Mouse (Mus musculus): ENCODE measurements around the gene Ang. TPM values are rescaled to one million over a fixed set of nuclear protein-coding genes. Genes with fewer than 3 reads are reported as not detected.

Gene Ang
- total RNA-seq, 2 experiments from 2014 or later, result 2.2 to 3.3 TPM

- DNase-seq, result no peak
These were observed 38.6 kb downstream of the Ang start for GRCm38 (mm10) chr14:51129624-51129975.

DNA sequence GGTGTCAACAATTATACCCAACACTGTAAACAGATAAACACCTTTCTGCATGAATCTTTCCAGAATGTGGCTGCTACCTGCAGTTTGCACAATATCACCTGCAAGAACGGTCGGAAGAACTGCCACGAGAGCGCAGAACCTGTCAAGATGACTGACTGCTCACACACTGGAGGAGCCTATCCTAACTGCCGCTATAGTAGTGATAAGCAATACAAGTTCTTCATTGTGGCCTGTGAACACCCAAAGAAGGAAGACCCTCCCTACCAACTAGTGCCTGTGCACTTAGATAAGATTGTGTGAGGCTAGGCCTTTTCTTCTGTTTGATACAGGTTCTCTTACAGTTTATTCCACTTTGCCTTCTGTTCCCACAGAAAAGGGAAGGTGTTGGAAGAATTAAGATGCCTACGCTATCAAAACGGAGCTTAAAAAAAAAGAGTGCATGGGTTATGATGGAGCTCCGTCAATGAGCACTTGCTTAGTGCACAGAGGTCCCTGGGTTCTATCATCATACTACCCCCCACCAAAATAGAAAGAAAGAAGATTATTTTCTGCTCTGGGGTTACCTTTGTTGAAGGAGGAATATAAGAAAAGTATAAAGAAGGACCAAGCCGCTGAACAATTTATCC is 39.5 kb downstream of the Ang start:
- DNase-seq, result no peak

- no peak for DNase-seq
These were observed 40.3 kb downstream of the Ang start for GRCm38 (mm10) chr14:51131086-51131815.

GRCm38 (mm10) chr14:51132372-51132771 is 41.4 kb downstream of the Ang start:
- no peak for DNase-seq

GRCm38 (mm10) chr14:51140342-51140741 is 49.4 kb downstream of the Ang start:
- DNase-seq, result no peak

GRCm38 (mm10) chr14:51142119-51142518 is 51.2 kb downstream of the Ang start:
- DNase-seq, result no peak

GRCm38 (mm10) chr14:51142568-51142967 is 51.6 kb downstream of the Ang start:
- DNase-seq, result no peak

- DNase-seq, result no peak
These were observed 52.3 kb downstream of the Ang start for GRCm38 (mm10) chr14:51143287-51143686.

DNA sequence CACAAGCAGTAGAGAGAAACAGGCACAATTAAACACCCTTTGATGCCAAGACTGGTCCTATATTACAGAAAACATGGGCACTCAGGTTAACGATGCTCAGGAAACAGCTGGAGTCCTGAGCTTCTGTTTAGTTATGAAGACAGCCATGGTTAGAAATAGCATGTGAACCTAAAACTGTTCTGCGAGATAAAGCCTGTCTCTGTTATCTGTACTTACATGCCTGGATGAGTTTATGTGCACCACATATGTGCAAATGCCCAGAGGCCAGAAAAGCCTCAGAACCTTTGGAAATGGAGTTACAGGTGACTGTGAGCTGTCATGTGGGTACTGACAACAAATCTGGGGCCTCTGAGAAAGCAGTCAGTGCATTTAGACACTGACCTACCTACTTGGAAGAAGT is 53.0 kb downstream of the Ang start:
- DNase-seq, result no peak

DNA sequence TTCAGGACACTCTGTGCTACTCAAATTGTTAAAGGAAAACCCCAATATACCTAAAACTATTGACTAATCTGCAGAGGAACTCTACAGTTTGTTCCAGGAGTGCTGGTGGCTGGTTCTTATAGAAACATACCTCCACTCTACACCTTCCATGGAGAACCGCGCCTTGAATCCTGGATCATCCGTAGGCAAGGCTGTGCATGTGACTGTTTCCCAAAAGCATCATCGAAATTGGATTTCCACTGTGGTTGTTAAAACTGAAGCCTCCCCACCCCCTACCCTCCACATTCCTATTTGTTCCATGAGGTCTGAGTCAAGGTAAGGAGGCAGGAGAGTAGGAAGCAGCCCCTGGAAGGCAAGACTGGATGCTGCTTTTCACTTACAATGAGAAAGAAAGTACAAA is 53.5 kb downstream of the Ang start:
- no peak for DNase-seq

DNA sequence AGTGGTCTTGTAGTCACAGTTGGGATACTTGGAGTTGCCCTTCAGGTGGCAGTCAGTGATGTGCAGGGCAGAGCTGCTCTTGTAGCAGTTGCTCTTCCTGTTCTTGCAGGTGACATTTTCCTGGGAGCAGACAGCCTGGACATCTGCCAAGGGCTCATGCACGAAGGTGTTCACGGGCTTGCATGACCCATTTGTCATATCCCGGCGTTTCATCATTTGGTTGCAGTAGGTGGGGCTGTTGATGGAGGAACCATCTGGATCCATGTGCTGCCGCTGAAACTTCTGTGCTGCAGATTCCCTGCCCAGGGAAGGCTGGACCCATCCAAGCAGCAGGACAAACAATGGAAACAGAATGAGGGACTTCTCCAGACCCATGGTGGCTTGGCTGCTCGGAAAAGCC is 54.6 kb downstream of the Ang start:
- no peak for DNase-seq

DNA sequence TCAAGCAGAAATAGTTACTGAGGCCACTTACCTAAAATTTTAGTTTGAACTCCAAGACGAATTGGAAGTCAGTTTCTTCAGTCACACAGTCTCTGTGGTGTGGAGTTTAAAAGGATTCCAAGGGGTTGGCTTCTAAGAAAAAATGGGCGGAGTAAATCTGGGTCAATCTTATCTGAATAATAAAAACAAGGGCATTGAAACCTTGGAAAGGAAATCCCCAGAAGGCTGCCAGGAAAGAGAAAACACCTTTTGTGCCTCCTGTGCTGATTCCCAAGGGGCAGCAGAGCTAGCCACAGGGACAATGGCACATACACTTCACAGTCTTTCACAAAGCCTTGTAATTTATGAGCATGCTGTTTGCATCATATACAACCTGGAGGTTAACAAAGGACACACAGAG is 55.7 kb downstream of the Ang start, which contains the start of gene Rnase1:
Gene Rnase1, minus strand, starts transcription at position 101 of the 400 bp plus-strand sequence.
- no peak for DNase-seq

DNA sequence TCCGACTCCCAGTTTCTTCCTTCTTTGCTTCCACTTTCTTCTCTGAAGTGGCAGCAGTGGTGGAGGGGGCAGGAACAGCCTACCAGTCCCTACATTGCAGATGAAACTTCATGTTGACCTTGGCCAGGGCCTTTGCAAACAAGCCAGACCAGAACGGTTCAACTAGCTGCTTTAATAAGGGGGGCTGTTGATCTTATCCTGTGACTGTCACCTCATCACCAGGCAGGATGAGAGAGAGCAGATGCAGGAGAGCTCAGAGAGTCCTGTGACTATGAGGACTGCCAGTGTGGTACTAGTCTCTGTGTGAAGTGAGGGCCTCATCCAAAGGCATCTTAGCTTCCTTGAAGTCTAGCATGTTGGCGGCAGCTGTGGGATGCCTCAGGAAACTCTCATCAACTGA is 57.1 kb downstream of the Ang start:
- no peak for DNase-seq

DNA sequence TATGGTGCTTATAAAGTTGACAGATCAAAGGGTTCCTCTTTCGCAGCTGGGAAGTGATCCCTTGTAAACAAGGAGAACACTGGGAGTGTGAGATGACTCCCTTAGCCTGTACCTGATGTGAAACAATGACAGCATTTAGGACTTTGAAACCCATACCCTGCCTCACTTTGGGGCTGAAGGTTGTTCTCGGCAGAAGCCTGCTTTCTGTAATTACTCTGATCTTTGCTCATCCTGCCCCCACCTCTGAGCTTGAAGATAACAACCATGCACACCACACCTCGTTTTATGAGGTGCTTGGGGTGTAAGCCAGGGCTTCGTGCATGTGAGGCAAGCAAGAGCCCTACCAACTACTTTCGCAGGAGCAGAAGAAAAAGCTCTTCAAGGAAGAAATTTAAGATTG is 58.2 kb downstream of the Ang start:
- no peak for DNase-seq

DNA sequence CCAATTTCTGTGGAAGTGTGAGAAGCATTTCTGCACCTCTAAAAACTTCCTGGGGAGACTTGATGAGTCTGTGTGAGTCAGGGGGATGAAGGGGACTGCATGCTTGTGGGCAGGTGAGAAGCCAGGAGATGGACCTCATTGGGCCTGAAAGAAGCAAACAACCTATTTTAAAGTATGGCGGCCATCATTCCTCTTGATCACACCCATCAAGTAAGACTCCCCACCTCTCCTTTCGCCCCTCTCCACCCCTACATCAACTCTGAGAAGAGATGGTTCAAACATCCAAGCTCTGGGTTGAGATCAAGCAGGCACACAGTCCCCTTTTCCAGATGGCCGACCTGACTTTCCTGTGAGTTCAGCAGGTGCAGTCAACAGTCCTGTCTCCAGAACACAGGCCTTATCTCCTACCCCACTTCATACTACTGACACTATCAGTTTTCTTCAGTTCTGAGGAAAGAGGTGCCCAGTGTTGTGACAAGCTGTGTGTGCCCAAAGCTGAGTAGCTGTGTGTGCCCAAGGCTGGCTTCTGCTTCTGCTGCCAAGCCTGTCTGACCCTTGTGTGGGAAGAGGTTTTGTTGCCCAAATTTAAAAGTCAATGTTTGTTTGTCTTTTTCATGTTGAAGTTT is 59.4 kb downstream of the Ang start:
- DNase-seq, result no peak

Other genes starting within 250 kb of the Ang start
- 10 to 100 TPM in 1 of 2 experiments, 1 to 10 TPM in 1; 9.3 to 12.3 TPM for gene Tep1, start 220.6 kb upstream of the Ang start, total RNA-seq (2021)
- gene Klhl33, start 193.6 kb upstream of the Ang start, total RNA-seq (2021), result 1 to 10 TPM in 1 of 2 experiments, under 1 TPM in 1; 0.86 to 1.1 TPM
- gene Osgep, start 166.3 kb upstream of the Ang start, total RNA-seq (2021), result 10 to 100 TPM; 64.2 to 65.8 TPM
- gene Apex1, start 166.2 kb upstream of the Ang start, total RNA-seq (2021), result 10 to 100 TPM; 49.5 to 52.9 TPM
- gene Pip4p1, start 160.3 kb upstream of the Ang start, total RNA-seq (2021), result 10 to 100 TPM; 25.7 to 27.2 TPM
- 10 to 100 TPM; 11.1 to 13.9 TPM for gene Pnp, start 160.1 kb upstream of the Ang start, total RNA-seq (2021)
- 10 to 100 TPM; 11.1 to 15.0 TPM for gene Gm49342, start 146.6 kb upstream of the Ang start, total RNA-seq (2021)
- 1 to 10 TPM in 1 of 2 experiments, under 1 TPM in 1; 0.81 to 1.2 TPM for gene Pnp2, start 135.2 kb upstream of the Ang start, total RNA-seq (2021)
- under 1 TPM in 1 of 2 experiments, not detected in 1; 0.17 TPM for gene Rnase10, start 83.4 kb upstream of the Ang start, total RNA-seq (2021)
- not detected for gene Rnase9, start 49.3 kb upstream of the Ang start, total RNA-seq (2021)
- not detected for gene Rnase11, start 41.0 kb upstream of the Ang start, total RNA-seq (2021)
- gene Rnase12, start 33.5 kb upstream of the Ang start, total RNA-seq (2021), result not detected
- not detected for gene Olfr750, start 16.7 kb upstream of the Ang start, total RNA-seq (2021)
- gene Rnase4, start 73 bp upstream of the Ang start, total RNA-seq (2021), result 10 to 100 TPM; 30.4 to 31.7 TPM
- gene Eddm3b, start 23.3 kb downstream of the Ang start, total RNA-seq (2021), result not detected
- gene Rnase6, start 32.8 kb downstream of the Ang start, total RNA-seq (2021), result under 1 TPM; 0.34 to 0.69 TPM
- under 1 TPM; 0.55 to 0.99 TPM for gene Rnase1, start 55.6 kb downstream of the Ang start, total RNA-seq (2021)
- gene Rnase2b, start 71.1 kb downstream of the Ang start, total RNA-seq (2021), result not detected
- gene Ang2, start 108.0 kb downstream of the Ang start, total RNA-seq (2021), result not detected
- gene Ear14, start 112.2 kb downstream of the Ang start, total RNA-seq (2021), result not detected
- not detected for gene Rnase2a, start 165.0 kb downstream of the Ang start, total RNA-seq (2021)

Measured in heart, postnatal 4 days (tissue).